Mouse (Mus musculus): ENCODE results near the gene Zfp715. TPM values are rescaled to one million over a fixed set of nuclear protein-coding genes. Genes with fewer than 3 reads are reported as not detected.
"Not testable (repeated sequence)": the region's sequence is repeated elsewhere in the genome, so short reads cannot be mapped to it uniquely, and the experiment has no call there.

Gene Zfp715
- polyA plus RNA-seq, 1 experiment, result 4.6 TPM

GRCm38 (mm10) chr7:43305235-43305634 lies 7.9 kb downstream of the Zfp715 start:
- Histone ChIP-seq H3K4me1 (ENCODE audit: control insufficient read depth, insufficient read depth, low read length) (no peaks in the 10 kb centered on the region), H3K27ac (ENCODE audit: insufficient read depth, low read depth, low read length) (peak overlapping the region; percentile 92), H3K27me3 (replicated peaks; ENCODE audit: control insufficient read depth, insufficient read depth, low read length) (no peaks in the 10 kb centered on the region), H3K36me3 (ENCODE audit: control insufficient read depth, insufficient read depth, low read length) (peaks cover 3% of the 10 kb centered on the region; the same call in 1 of the 2 replicates), H3K4me3 (ENCODE audit: insufficient read depth, low read depth, low read length) (no peak overlapping the region)
- TF ChIP-seq CTCF (conservative IDR thresholded peaks at IDR 0.05; ENCODE audit: insufficient read depth, insufficient read length, low read depth, low read length) (no peak), POLR2A (IDR thresholded peaks at IDR 0.05; ENCODE audit: low read depth, low read length) (no peak)
- DNase-seq, result peak; percentile 76
- 64% methylated on average over 3 of the region's 3 CpGs for WGBS

- no peak for TF ChIP-seq POLR2A (IDR thresholded peaks at IDR 0.05; ENCODE audit: low read depth, low read length)
- TF ChIP-seq CTCF (conservative IDR thresholded peaks at IDR 0.05; ENCODE audit: insufficient read depth, insufficient read length, low read depth, low read length), result no peak
- Histone ChIP-seq H3K27ac (ENCODE audit: insufficient read depth, low read depth, low read length) (no peak overlapping the region), H3K27me3 (replicated peaks; ENCODE audit: control insufficient read depth, insufficient read depth, low read length) (no peaks in the 10 kb centered on the region), H3K4me1 (ENCODE audit: control insufficient read depth, insufficient read depth, low read length) (no peaks in the 10 kb centered on the region), H3K4me3 (ENCODE audit: insufficient read depth, low read depth, low read length) (no peak overlapping the region), H3K36me3 (ENCODE audit: control insufficient read depth, insufficient read depth, low read length) (no peaks in the 10 kb centered on the region; the same call in 1 of the 2 replicates)
- 94% methylated on average over 3 of the region's 3 CpGs for WGBS
- DNase-seq, result no peak
Observed at GRCm38 (mm10) chr7:43291524-43291923, 21.6 kb downstream of the Zfp715 start.

GRCm38 (mm10) chr7:43282859-43283595 lies 30.1 kb downstream of the Zfp715 start:
- Histone ChIP-seq H3K4me3 (ENCODE audit: insufficient read depth, low read depth, low read length) (peak overlapping the region; percentile 19; the same call in 1 of the 2 replicates), H3K4me1 (ENCODE audit: control insufficient read depth, insufficient read depth, low read length) (no peaks in the 10 kb centered on the region), H3K27ac (ENCODE audit: insufficient read depth, low read depth, low read length) (0 out of 2 replicates have a peak overlapping the region, but pooled peaks have one; percentile 0), H3K36me3 (ENCODE audit: control insufficient read depth, insufficient read depth, low read length) (no peaks in the 10 kb centered on the region), H3K27me3 (replicated peaks; ENCODE audit: control insufficient read depth, insufficient read depth, low read length) (no peaks in the 10 kb centered on the region)
- 7% methylated on average over 18 of the region's 18 CpGs for WGBS
- peak; percentile 74 for DNase-seq
- TF ChIP-seq POLR2A (IDR thresholded peaks at IDR 0.05; ENCODE audit: low read depth, low read length) (no peak), CTCF (conservative IDR thresholded peaks at IDR 0.05; ENCODE audit: insufficient read depth, insufficient read length, low read depth, low read length) (peak; percentile 89)

- H3K4me3 ChIP-seq (ENCODE audit: insufficient read depth, low read depth, low read length), result no peak overlapping the region
- DNase-seq, result no peak
- no peaks in the 10 kb centered on the region for H3K27me3 ChIP-seq (replicated peaks; ENCODE audit: control insufficient read depth, insufficient read depth, low read length)
- TF ChIP-seq POLR2A (IDR thresholded peaks at IDR 0.05; ENCODE audit: low read depth, low read length) (no peak), CTCF (conservative IDR thresholded peaks at IDR 0.05; ENCODE audit: insufficient read depth, insufficient read length, low read depth, low read length) (no peak)
- 90% methylated on average over 2 of the region's 3 CpGs for WGBS
- no peaks in the 10 kb centered on the region for H3K4me1 ChIP-seq (ENCODE audit: control insufficient read depth, insufficient read depth, low read length)
- H3K27ac ChIP-seq (ENCODE audit: insufficient read depth, low read depth, low read length), result no peak overlapping the region
- no peaks in the 10 kb centered on the region for H3K36me3 ChIP-seq (ENCODE audit: control insufficient read depth, insufficient read depth, low read length)
Observed at GRCm38 (mm10) chr7:43282459-43282858, 30.6 kb downstream of the Zfp715 start.

GRCm38 (mm10) chr7:43277401-43277800 lies 35.7 kb downstream of the Zfp715 start:
- WGBS, result 54% methylated on average over 5 of the region's 5 CpGs
- no peaks in the 10 kb centered on the region for H3K27me3 ChIP-seq (replicated peaks; ENCODE audit: control insufficient read depth, insufficient read depth, low read length)
- H3K4me1 ChIP-seq (ENCODE audit: control insufficient read depth, insufficient read depth, low read length), result no peaks in the 10 kb centered on the region
- H3K27ac ChIP-seq (ENCODE audit: insufficient read depth, low read depth, low read length), result no peak overlapping the region
- no peak overlapping the region for H3K4me3 ChIP-seq (ENCODE audit: insufficient read depth, low read depth, low read length)
- peak; percentile 12 for DNase-seq
- TF ChIP-seq CTCF (conservative IDR thresholded peaks at IDR 0.05; ENCODE audit: insufficient read depth, insufficient read length, low read depth, low read length) (no peak), POLR2A (IDR thresholded peaks at IDR 0.05; ENCODE audit: low read depth, low read length) (no peak)
- H3K36me3 ChIP-seq (ENCODE audit: control insufficient read depth, insufficient read depth, low read length), result no peaks in the 10 kb centered on the region

GRCm38 (mm10) chr7:43276178-43276577 lies 36.9 kb downstream of the Zfp715 start:
- H3K4me1 ChIP-seq (ENCODE audit: control insufficient read depth, insufficient read depth, low read length); H3K27me3 ChIP-seq (replicated peaks; ENCODE audit: control insufficient read depth, insufficient read depth, low read length); H3K27ac ChIP-seq (ENCODE audit: insufficient read depth, low read depth, low read length); H3K36me3 ChIP-seq (ENCODE audit: control insufficient read depth, insufficient read depth, low read length); H3K4me3 ChIP-seq (ENCODE audit: insufficient read depth, low read depth, low read length); DNase-seq: not testable (repeated sequence)
- 51% methylated on average over 7 of the region's 7 CpGs for WGBS

GRCm38 (mm10) chr7:43273476-43273875 lies 39.6 kb downstream of the Zfp715 start:
- no peaks in the 10 kb centered on the region for H3K4me1 ChIP-seq (ENCODE audit: control insufficient read depth, insufficient read depth, low read length)
- H3K27ac ChIP-seq (ENCODE audit: insufficient read depth, low read depth, low read length), result no peak overlapping the region
- TF ChIP-seq CTCF (conservative IDR thresholded peaks at IDR 0.05; ENCODE audit: insufficient read depth, insufficient read length, low read depth, low read length), result no peak
- no peak for TF ChIP-seq POLR2A (IDR thresholded peaks at IDR 0.05; ENCODE audit: low read depth, low read length)
- no peaks in the 10 kb centered on the region for H3K27me3 ChIP-seq (replicated peaks; ENCODE audit: control insufficient read depth, insufficient read depth, low read length)
- no peaks in the 10 kb centered on the region for H3K36me3 ChIP-seq (ENCODE audit: control insufficient read depth, insufficient read depth, low read length)
- WGBS, result 70% methylated on average over 1 of the region's 1 CpGs
- H3K4me3 ChIP-seq (ENCODE audit: insufficient read depth, low read depth, low read length), result no peak overlapping the region
- DNase-seq, result no peak

GRCm38 (mm10) chr7:43267359-43267758 lies 45.7 kb downstream of the Zfp715 start:
- not testable (repeated sequence) for DNase-seq; H3K27me3 ChIP-seq (replicated peaks; ENCODE audit: control insufficient read depth, insufficient read depth, low read length); H3K27ac ChIP-seq (ENCODE audit: insufficient read depth, low read depth, low read length); H3K4me1 ChIP-seq (ENCODE audit: control insufficient read depth, insufficient read depth, low read length); H3K4me3 ChIP-seq (ENCODE audit: insufficient read depth, low read depth, low read length); H3K36me3 ChIP-seq (ENCODE audit: control insufficient read depth, insufficient read depth, low read length)
- WGBS, result 89% methylated on average over 13 of the region's 13 CpGs
